Mouse (Mus musculus) splenic B cell, adult 2 months (primary cell): ENCODE measurements around the gene Fam161a.
"Not testable (repeated sequence)": the region's sequence is repeated elsewhere in the genome, so short reads cannot be mapped to it uniquely, and the experiment has no call there.

Source experiments
- DNase-seq: peaks from one replicate; pipeline ENCODE4 v3.0.0-alpha.2; 2011; ENCODE audit warnings: low read depth, low spot score
- H3K27me3 ChIP-seq: 2 replicates; pipeline ENCODE4 v1.6.1; 2012; ENCODE audit warnings: mild to moderate bottlenecking, low read length, moderate library complexity, mixed read lengths; ENCODE audit not compliant: control insufficient read depth, poor library complexity, insufficient read depth, severe bottlenecking
- H3K36me3 ChIP-seq: 2 replicates; pipeline ENCODE4 v1.6.1; 2012; ENCODE audit warnings: mild to moderate bottlenecking, low read length, moderate library complexity, mixed read lengths; ENCODE audit not compliant: control insufficient read depth, poor library complexity, insufficient read depth, severe bottlenecking

Gene Fam161a

DNA sequence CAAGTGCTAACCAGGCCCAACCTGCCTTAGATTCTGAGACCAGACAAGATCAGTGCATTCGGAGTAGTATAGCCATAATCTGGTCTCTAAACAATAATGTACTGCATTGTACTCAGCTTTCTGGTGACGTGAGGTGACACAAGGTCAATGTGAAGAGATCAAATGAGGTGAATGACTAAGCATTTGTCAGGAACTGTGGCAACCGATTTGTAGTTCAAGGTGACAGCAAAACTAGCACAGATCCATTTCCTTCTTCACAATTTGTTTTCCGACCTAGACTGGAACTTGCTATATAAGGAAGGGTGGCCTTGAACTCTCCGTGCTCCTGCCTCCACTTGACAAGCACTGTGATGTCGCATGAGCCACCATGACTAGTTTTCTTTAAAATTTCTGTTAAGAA lies 55.8 kb downstream of the Fam161a start:
- no peak for DNase-seq
- H3K36me3 ChIP-seq = no peaks in the 10 kb centered on the region
- no peaks in the 10 kb centered on the region for H3K27me3 ChIP-seq

- H3K36me3 ChIP-seq = no peaks in the 10 kb centered on the region
- no peaks in the 10 kb centered on the region for H3K27me3 ChIP-seq
- no peak for DNase-seq
Measured at GRCm38 (mm10) chr11:23063857-23064256, 56.5 kb downstream of the Fam161a start.

DNA sequence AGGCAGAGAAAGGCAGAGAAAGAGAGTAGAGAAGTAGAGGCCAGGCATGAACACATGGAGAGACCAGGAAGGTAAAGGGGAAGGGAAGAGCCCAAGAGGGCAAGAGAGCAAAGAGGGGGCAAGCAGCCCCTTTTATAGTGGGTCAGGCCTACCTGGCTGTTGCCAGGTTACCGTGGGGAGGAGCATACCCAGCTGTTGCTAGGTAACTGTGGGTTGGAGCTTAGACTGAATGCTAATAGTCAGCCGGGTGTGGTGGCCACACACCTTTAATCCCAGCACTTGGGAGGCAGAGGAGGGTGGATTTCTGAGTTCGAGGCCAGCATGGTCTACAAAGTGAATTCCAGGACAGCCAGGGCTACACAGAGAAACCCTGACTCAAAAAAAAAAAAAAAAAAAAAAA lies 56.9 kb downstream of the Fam161a start:
- H3K36me3 ChIP-seq, DNase-seq, H3K27me3 ChIP-seq: not testable (repeated sequence)

DNA sequence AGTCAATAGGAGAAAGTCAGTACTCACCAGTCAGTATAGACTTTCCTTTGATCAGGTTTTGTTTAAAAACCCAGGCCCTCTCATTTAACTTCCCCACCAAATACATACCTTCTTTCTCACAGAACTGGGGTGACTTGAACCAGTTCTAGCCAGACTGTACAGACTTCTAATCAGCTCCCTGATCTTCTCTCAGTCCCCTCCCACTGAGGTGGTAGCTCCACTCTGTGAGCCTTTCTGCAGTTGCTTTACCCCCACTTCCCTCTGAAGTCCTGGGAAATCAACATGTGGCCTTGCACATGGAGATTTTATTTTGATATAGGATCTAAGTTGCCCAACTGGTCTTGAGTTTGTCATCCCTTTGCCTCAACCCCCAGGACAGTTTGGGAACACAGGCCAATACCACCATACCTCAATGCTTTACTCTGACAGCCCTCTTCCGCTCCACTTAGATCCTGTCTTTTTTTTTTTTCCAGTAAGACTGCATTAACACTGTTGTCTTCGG lies 57.9 kb downstream of the Fam161a start:
- Histone ChIP-seq H3K36me3 (no peaks in the 10 kb centered on the region), H3K27me3 (no peaks in the 10 kb centered on the region)
- DNase-seq = no peak

DNA sequence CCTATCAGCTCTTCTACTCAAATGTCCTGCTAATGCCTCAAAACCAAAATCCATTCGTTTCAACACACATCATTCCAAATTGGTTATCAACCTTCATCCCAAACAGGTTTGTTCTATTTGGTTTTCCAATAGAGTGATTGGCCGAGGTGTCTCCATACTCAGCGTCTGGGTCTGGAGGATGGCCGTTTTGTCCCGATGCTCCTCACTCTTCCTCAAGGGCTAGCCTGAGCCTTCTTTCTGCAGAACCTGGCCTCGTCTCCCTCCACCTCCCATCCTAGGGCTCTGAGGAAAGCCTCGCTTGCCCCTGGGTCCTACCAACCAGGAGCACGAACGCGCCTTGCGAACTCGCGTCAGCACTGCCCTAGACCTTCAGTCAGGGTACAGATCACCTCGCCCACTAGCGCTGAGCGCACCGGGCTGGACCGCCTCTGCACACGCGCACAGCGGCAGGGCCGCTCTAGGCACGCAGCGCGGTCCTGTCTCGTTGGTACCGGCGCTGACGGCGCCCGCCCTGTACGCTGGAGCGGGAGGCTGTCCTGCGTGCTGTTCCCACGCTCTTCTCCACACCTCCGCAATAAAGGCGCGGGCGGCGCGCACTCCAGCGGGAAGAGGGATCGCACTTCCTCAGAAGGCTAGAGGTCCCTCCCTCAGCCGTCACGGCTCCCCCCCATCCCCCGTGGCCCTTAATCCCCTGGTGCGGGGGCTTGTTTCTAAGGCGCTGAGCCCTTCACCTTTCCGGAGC lies 60.2 kb downstream of the Fam161a start:
- Histone ChIP-seq H3K27me3 (no peaks in the 10 kb centered on the region), H3K36me3 (no peaks in the 10 kb centered on the region)
- DNase-seq = peak; percentile 87

DNA sequence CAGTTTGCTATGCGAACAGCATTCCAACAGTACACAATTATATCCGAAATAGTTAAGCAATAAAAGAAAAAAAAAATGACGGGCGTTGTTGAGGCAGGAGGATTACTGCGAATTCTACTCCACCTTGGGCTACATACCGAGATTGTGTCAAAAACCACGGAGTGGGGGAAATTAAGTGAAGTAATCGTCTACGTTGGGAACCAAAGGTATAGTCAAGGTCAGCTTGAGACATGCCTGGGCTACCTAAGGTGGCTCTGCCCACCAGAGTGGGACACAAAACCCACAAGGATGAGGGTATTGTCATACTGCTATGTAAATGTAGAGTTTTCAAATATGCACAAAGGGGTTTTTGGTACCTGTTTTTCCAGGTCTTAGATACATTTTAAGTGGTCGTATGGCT lies 60.9 kb downstream of the Fam161a start:
- peak; percentile 4 for DNase-seq
- Histone ChIP-seq H3K27me3 (no peaks in the 10 kb centered on the region), H3K36me3 (no peaks in the 10 kb centered on the region)

DNA sequence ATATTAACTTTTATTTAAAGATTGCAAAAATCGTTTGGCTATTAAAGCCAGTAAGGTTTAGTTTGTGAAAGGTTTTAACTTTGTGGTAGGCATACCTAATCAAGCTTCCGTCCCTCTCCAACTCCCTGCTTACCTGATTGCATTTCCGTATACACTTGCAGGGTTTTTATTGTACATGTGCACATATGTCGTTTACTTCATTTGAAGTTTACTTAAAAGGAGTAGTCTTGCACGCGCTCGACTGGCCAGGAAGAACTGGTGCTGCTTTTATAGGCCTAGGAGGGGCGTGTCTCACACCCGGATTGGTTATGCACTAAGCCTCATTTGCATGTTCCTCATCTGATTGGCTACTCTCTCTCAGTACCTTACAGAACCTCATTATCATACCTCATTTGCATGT lies 61.7 kb downstream of the Fam161a start:
- not testable (repeated sequence) for H3K27me3 ChIP-seq, DNase-seq, H3K36me3 ChIP-seq

DNA sequence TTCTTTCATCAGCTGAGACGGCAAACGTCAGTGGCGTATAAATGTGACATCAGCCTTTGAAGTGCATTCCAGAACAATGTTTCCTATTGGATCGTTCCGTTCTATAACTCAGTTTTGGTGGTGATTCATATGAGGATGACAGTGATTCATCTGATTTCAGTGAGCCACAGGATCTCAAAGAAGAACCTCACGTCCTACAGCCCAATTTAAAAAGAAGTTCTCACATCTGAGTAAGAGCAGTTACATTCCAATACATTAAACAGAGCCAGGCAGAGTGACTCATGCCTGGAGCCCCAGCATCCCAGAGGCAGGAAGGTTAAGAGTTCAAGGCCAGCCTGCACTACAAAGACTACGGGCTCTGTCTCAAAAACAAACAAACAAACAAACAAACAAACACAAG lies 67.5 kb downstream of the Fam161a start:
- no peaks in the 10 kb centered on the region for H3K27me3 ChIP-seq
- no peaks in the 10 kb centered on the region for H3K36me3 ChIP-seq
- DNase-seq = no peak

DNA sequence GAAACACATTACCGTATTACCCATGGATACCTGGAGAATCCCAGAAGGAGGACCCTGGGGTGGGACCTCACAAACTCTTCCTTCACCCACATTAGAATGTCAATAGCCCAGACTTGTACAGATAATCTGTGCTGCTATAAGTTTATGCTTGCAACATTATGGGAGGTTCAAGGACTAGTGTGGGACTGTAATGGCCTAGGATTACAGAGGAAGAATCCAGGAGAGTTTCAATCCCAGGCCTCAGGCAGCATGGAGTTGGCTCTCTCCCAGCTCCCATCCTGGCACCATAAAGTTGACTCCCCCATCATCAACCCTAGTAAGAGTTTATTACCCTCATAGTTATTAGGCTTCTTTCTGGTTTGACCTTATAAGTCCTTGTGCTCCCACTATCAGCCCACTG lies 71.2 kb downstream of the Fam161a start:
- no peaks in the 10 kb centered on the region for H3K36me3 ChIP-seq
- no peak for DNase-seq
- H3K27me3 ChIP-seq = no peaks in the 10 kb centered on the region
